Mouse (Mus musculus) heart, adult 2 months (tissue): ENCODE data around the gene Foxp1.

ENCODE experiments used
- CTCF ChIP-seq: fragments of 200-600 bp; IDR thresholded peaks from 2 replicates; pipeline ENCODE4 v1.8.1; 2022; ENCODE audit warnings: antibody characterized with exemption, mild to moderate bottlenecking, moderate library complexity
- EP300 ChIP-seq: fragments of 200-500 bp; IDR thresholded peaks from 2 replicates; pipeline ENCODE4 v1.6.1; 2011; ENCODE audit warnings: low read depth, low read length, control low read depth; ENCODE audit not compliant: insufficient read depth
- POLR2A ChIP-seq: fragments of 200-500 bp; IDR thresholded peaks from 2 replicates; pipeline ENCODE4 v1.6.1; 2011; ENCODE audit warnings: mild to moderate bottlenecking, low read depth, low read length, control low read depth; ENCODE audit not compliant: insufficient read depth

DNA sequence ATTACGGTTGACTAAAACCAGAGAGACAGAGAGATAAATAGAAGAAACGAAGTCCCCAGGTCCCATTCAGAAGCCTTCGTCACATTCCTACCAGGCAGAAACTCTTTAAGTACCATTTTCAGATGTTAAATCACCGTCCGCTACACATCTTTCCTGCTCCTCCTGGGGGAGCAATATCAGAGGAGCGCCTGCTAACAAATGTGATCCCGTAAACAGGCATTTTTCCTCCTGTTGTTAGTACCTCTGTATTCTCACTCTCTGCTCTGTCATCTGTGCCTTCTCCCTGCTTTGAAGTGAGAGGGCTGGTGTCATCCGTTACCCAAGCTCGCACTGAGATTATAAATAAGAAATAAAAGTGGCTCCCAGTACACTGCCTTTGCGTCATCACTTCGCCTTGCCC is 384.5 kb downstream of the Foxp1 start:
- TF ChIP-seq POLR2A (no peak), CTCF (no peak), EP300 (no peak)
